Mouse (Mus musculus) left cerebral cortex, adult 18-20 months (tissue): ENCODE data around the gene Crtac1. TPM values are rescaled to one million over a fixed set of nuclear protein-coding genes. Genes with fewer than 3 reads are reported as not detected.

Experiments
- DNase-seq, 2 experiments: peaks; one replicate each; pipeline ENCODE4 v3.0.0; 2021 to 2022; ENCODE audit warnings: low spot score in 2 of 2, mixed read lengths in 1 of 2
- long read RNA-seq, 2 experiments: library from polyadenylated mRNA; stranded (forward); transcript quantifications; one replicate each; pipeline ENCODE4 v2.0.0; 2021
- total RNA-seq, 2 experiments: library from RNA; stranded (reverse); gene quantifications; 2 replicates each; pipeline ENCODE4 v1.2.3; 2021

Gene Crtac1
- total RNA-seq: 10 to 100 TPM; 61.1 to 68.7 TPM
- long read RNA-seq, experiment 1, transcript Crtac1-201 (15 exons, 2,618 nt): major isoform, 77 of 114 reads
- long read RNA-seq, experiment 1, partial matches to known transcripts: 13 of 114 reads
- long read RNA-seq, experiment 1, other reads (novel, unspliced or antisense): 24 of 114 reads
- long read RNA-seq, experiment 2, transcript Crtac1-201 (15 exons, 2,618 nt): major isoform, 57 of 100 reads
- long read RNA-seq, experiment 2, partial matches to known transcripts: 19 of 100 reads
- long read RNA-seq, experiment 2, other reads (novel, unspliced or antisense): 24 of 100 reads

- peak; percentile 83 to 91 for DNase-seq
Observed at GRCm38 (mm10) chr19:42431485-42432190, at the start of gene Crtac1. Gene Crtac1, minus strand, starts transcription at chr19:42431783.

- DNase-seq: no peak
Observed at GRCm38 (mm10) chr19:42478303-42478702, 46.7 kb upstream of the Crtac1 start.

GRCm38 (mm10) chr19:42477769-42478168, 46.2 kb upstream of the Crtac1 start:
- peak; percentile 20 to 36 for DNase-seq

GRCm38 (mm10) chr19:42472831-42473230, 41.2 kb upstream of the Crtac1 start:
- DNase-seq: no peak

GRCm38 (mm10) chr19:42471571-42471970, 40.0 kb upstream of the Crtac1 start:
- DNase-seq: no peak

- DNase-seq: no peak
Observed at GRCm38 (mm10) chr19:42461851-42462250, 30.3 kb upstream of the Crtac1 start.

- DNase-seq: no peak
Observed at GRCm38 (mm10) chr19:42461353-42461752, 29.8 kb upstream of the Crtac1 start.

GRCm38 (mm10) chr19:42459512-42459911, 27.9 kb upstream of the Crtac1 start:
- DNase-seq: no peak

- no peak for DNase-seq
Observed at GRCm38 (mm10) chr19:42454481-42455236, 23.1 kb upstream of the Crtac1 start.

GRCm38 (mm10) chr19:42454006-42454405, 22.4 kb upstream of the Crtac1 start:
- DNase-seq: no peak

GRCm38 (mm10) chr19:42452539-42452938, 21.0 kb upstream of the Crtac1 start:
- DNase-seq: no peak

- DNase-seq: no peak
Observed at GRCm38 (mm10) chr19:42448539-42448938, 17.0 kb upstream of the Crtac1 start.

GRCm38 (mm10) chr19:42443887-42444409, 12.4 kb upstream of the Crtac1 start:
- DNase-seq: peak; percentile 46 to 49

GRCm38 (mm10) chr19:42443266-42443665, 11.7 kb upstream of the Crtac1 start:
- no peak for DNase-seq

- no peak for DNase-seq
Observed at GRCm38 (mm10) chr19:42442246-42443197, 10.9 kb upstream of the Crtac1 start.

GRCm38 (mm10) chr19:42440089-42440488, 8.5 kb upstream of the Crtac1 start:
- DNase-seq: peak; percentile 20 to 30

- DNase-seq: no peak
Observed at GRCm38 (mm10) chr19:42439353-42439752, 7.8 kb upstream of the Crtac1 start.

GRCm38 (mm10) chr19:42435621-42436020, 4.0 kb upstream of the Crtac1 start:
- no peak for DNase-seq

GRCm38 (mm10) chr19:42432761-42433160, 1.2 kb upstream of the Crtac1 start:
- no peak for DNase-seq

GRCm38 (mm10) chr19:42432191-42432590, 608 bp upstream of the Crtac1 start:
- peak; percentile 44 to 58 for DNase-seq
